Mouse (Mus musculus) layer of hippocampus, adult 11-12 months (tissue): ENCODE measurements at regions not wholly inside any gene's neighbourhood (a gene's known extent, or its start where the extent isn't known, plus 50 kb on each side); places are given as distances from the start of the nearest gene placed in this dataset.

Experiments used
- DNase-seq: peaks from one replicate; pipeline ENCODE4 v3.0.0; 2022; ENCODE audit warnings: low spot score

GRCm38 (mm10) chr12:107658821-107659220 is 170.4 kb downstream of the 3110018I06Rik start:
- DNase-seq = no peak

GRCm38 (mm10) chr12:107662624-107663023 is 174.2 kb downstream of the 3110018I06Rik start:
- no peak for DNase-seq

- DNase-seq = no peak
Observed at GRCm38 (mm10) chr12:107667836-107668235, 179.4 kb downstream of the 3110018I06Rik start.

GRCm38 (mm10) chr12:107669046-107669445 is 180.6 kb downstream of the 3110018I06Rik start:
- DNase-seq = no peak

GRCm38 (mm10) chr12:107669450-107669849 is 181.0 kb downstream of the 3110018I06Rik start:
- DNase-seq = no peak

- no peak for DNase-seq
Observed at GRCm38 (mm10) chr12:107669910-107670309, 181.5 kb downstream of the 3110018I06Rik start.

- no peak for DNase-seq
Observed at GRCm38 (mm10) chr12:107677076-107677475, 188.6 kb downstream of the 3110018I06Rik start.

GRCm38 (mm10) chr12:107687447-107687846 is 199.0 kb downstream of the 3110018I06Rik start:
- DNase-seq = no peak

- DNase-seq = no peak
Observed at GRCm38 (mm10) chr12:107689418-107689817, 201.0 kb downstream of the 3110018I06Rik start.

GRCm38 (mm10) chr12:107690061-107690460 is 201.6 kb downstream of the 3110018I06Rik start:
- DNase-seq = no peak

GRCm38 (mm10) chr12:107693693-107694092 is 205.3 kb downstream of the 3110018I06Rik start:
- peak; percentile 16 for DNase-seq

- no peak for DNase-seq
Observed at GRCm38 (mm10) chr12:107695014-107695413, 206.6 kb downstream of the 3110018I06Rik start.

- peak; percentile 24 for DNase-seq
Observed at GRCm38 (mm10) chr12:107695438-107696267, 207.2 kb downstream of the 3110018I06Rik start.

GRCm38 (mm10) chr12:107700317-107700716 is 211.9 kb downstream of the 3110018I06Rik start:
- DNase-seq = no peak

GRCm38 (mm10) chr12:107700868-107701597 is 212.6 kb downstream of the 3110018I06Rik start:
- DNase-seq = no peak

GRCm38 (mm10) chr12:107708812-107709211 is 220.4 kb downstream of the 3110018I06Rik start:
- DNase-seq = no peak

GRCm38 (mm10) chr12:107711017-107711416 is 222.6 kb downstream of the 3110018I06Rik start:
- DNase-seq = no peak

GRCm38 (mm10) chr12:107711675-107712074 is 223.2 kb downstream of the 3110018I06Rik start:
- no peak for DNase-seq

GRCm38 (mm10) chr12:107713191-107713590 is 224.8 kb downstream of the 3110018I06Rik start:
- no peak for DNase-seq

GRCm38 (mm10) chr12:107714846-107715245 is 226.4 kb downstream of the 3110018I06Rik start:
- DNase-seq = no peak

GRCm38 (mm10) chr12:107715871-107716270 is 227.4 kb downstream of the 3110018I06Rik start:
- no peak for DNase-seq

GRCm38 (mm10) chr12:107720941-107721340 is 232.5 kb downstream of the 3110018I06Rik start:
- no peak for DNase-seq
